Comparison of ENCODE assay signal across 19 mouse cellular contexts in the genomic region with DNA sequence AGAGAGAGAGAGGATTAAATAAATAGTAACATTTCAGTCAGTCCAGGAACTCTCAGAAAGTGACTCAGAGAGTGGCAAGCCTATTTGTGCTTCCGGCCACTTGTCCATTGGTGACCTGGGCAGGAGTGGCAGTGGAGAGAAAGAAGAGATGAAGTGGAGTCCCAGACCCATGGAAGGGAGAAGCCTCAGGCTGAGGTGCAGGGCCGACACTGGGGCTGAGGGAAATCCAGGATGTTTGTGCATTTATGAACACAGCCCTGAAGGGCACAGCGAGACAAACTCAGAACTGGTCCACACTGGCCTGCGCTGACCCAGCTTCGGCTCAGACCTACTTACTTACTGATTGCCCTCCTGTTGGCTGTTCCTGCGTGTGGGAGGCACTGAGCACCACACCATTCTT. TPM values are rescaled to one million over a fixed set of nuclear protein-coding genes. Genes with fewer than 3 reads are reported as not detected.
DNase-seq lines count a peak whose midpoint lies in the region; ATAC-seq lines count a peak whose summit lies in the region.
"Had no signal": no experiment of that assay in that cellular context is flagged by ENCODE, and none has a peak within 500 bp of the region (broad histone marks: within the 10 kb centered on the region; RNA-seq: fewer than 3 reads in every experiment).

No protein-coding gene starts in this region.

- no peaks in the 10 kb centered on the region for H3K36me3 ChIP-seq in kidney, embryonic 14.5 days (ENCODE audit: control insufficient read depth, insufficient read depth, low read length)
- H3K36me3 ChIP-seq: embryonic facial prominence, embryonic 13.5 days; hindbrain, embryonic 12.5 days; liver, embryonic 12.5 days; midbrain, embryonic 12.5 days; neural tube, embryonic 13.5 days had no signal

- no peaks in the 10 kb centered on the region for H3K4me1 ChIP-seq in kidney, embryonic 14.5 days (ENCODE audit: control insufficient read depth, insufficient read depth, low read length)
- H3K4me1 ChIP-seq: embryonic facial prominence, embryonic 13.5 days had no signal

- no peak for ATAC-seq in kidney, embryonic 14.5 days (ENCODE audit: low FRiP score, low TSS enrichment)
- ATAC-seq: liver, embryonic 12.5 days had no signal

- H3K27me3 ChIP-seq in kidney, embryonic 14.5 days (ENCODE audit: control insufficient read depth, insufficient read depth, low read length): no peaks in the 10 kb centered on the region
- H3K27me3 ChIP-seq: embryonic facial prominence, embryonic 13.5 days; midbrain, embryonic 12.5 days; neural tube, embryonic 13.5 days had no signal

- H3K4me2 ChIP-seq in kidney, embryonic 14.5 days (replicated peaks; ENCODE audit: low read depth, low read length): no peak overlapping the region
- H3K4me2 ChIP-seq: embryonic facial prominence, embryonic 13.5 days; hindbrain, embryonic 12.5 days; liver, embryonic 12.5 days; midbrain, embryonic 12.5 days had no signal

- DNase-seq in kidney, adult 18-20 months: peak; percentile 49
- peak; percentile 39 to 73 for DNase-seq in kidney, postnatal 25 days
- DNase-seq in lung, postnatal 14 days: peak; percentile 49
- no peak for DNase-seq in right cerebral cortex, adult 2 months (ENCODE audit: low spot score in 2 of 2)
- no peak for DNase-seq in embryo, embryonic 10 days (ENCODE audit: low spot score)
- DNase-seq in spleen, adult 12 weeks (ENCODE audit: low spot score): no peak
- DNase-seq in adrenal gland, adult (ENCODE audit: inconsistent age in 2 of 2, low spot score in 1 of 2): no peak
- DNase-seq: adrenal gland, postnatal 36 days; cerebellum, adult 8-10 months; gastrocnemius, postnatal 14 days; retina, postnatal 1 day had no signal

- WGBS in kidney, embryonic 14.5 days: 53% methylated on average over 6 of the region's 6 CpGs

- H3K9me3 ChIP-seq in kidney, embryonic 14.5 days (ENCODE audit: control insufficient read depth, low read length): no peaks in the 10 kb centered on the region
- H3K9me3 ChIP-seq: embryonic facial prominence, embryonic 13.5 days; hindbrain, embryonic 12.5 days; liver, embryonic 12.5 days; midbrain, embryonic 12.5 days; neural tube, embryonic 13.5 days had no signal

- no peak overlapping the region for H3K9ac ChIP-seq in kidney, embryonic 14.5 days (ENCODE audit: low read depth, low read length)
- H3K9ac ChIP-seq: embryonic facial prominence, embryonic 13.5 days; hindbrain, embryonic 12.5 days; liver, embryonic 12.5 days; midbrain, embryonic 12.5 days; neural tube, embryonic 13.5 days had no signal

- no peak overlapping the region for H3K4me3 ChIP-seq in kidney, embryonic 14.5 days (ENCODE audit: low read length)
- H3K4me3 ChIP-seq: embryonic facial prominence, embryonic 13.5 days; hindbrain, embryonic 12.5 days; liver, embryonic 12.5 days; midbrain, embryonic 12.5 days; neural tube, embryonic 13.5 days had no signal

- H3K27ac ChIP-seq in kidney, embryonic 14.5 days (ENCODE audit: low read depth, low read length): no peak overlapping the region
- H3K27ac ChIP-seq: embryonic facial prominence, embryonic 13.5 days; hindbrain, embryonic 12.5 days; liver, embryonic 12.5 days; macrophage; midbrain, embryonic 12.5 days; neural tube, embryonic 13.5 days had no signal

RNA-seq across cellular contexts. Expression of gene Pla2g1b, which starts 3.7 kb away (rescaled TPM):
- polyA plus RNA-seq in kidney, embryonic 14.5 days (2014; fragmentation: Nextera tagmentation; extraction: Ambion mirVana): 0.46 and 0.57 TPM in 2 replicates
- polyA plus RNA-seq: embryonic facial prominence, embryonic 13.5 days; hindbrain, embryonic 12.5 days; limb, embryonic 11.5 days; macrophage; midbrain, embryonic 12.5 days had no signal

RNA-seq across cellular contexts. Expression of gene Sirt4, which starts 14.7 kb away (rescaled TPM):
- polyA plus RNA-seq in kidney, embryonic 14.5 days (2014; fragmentation: Nextera tagmentation; extraction: Ambion mirVana): 16.4 and 20.9 TPM in 2 replicates

RNA-seq across cellular contexts. Expression of gene Pxn, which starts 36.7 kb away (rescaled TPM):
- 21.9 and 22.4 TPM in 2 replicates for polyA plus RNA-seq in kidney, embryonic 14.5 days (2014; fragmentation: Nextera tagmentation; extraction: Ambion mirVana)

RNA-seq across cellular contexts. Expression of gene Msi1, which starts 40.4 kb away (rescaled TPM):
- 26.2 and 34.0 TPM in 2 replicates for polyA plus RNA-seq in kidney, embryonic 14.5 days (2014; fragmentation: Nextera tagmentation; extraction: Ambion mirVana)
- polyA plus RNA-seq: macrophage had no signal

Comparison
In these comparisons a context has a peak if more than half of its experiments do, and no peak if none do; other contexts are left out.
1. DNase-seq: peak in kidney, adult 18-20 months (single experiment), kidney, postnatal 25 days (2 of 2) and lung, postnatal 14 days (single experiment); none in right cerebral cortex, adult 2 months (0 of 2), embryo, embryonic 10 days (single experiment), spleen, adult 12 weeks (single experiment) and adrenal gland, adult (0 of 2).